Mouse (Mus musculus) lung, postnatal 25 days (tissue): ENCODE measurements at regions not wholly inside any gene's neighbourhood (a gene's known extent, or its start where the extent isn't known, plus 50 kb on each side); places are given as distances from the start of the nearest gene placed in this dataset.

Experiments
- DNase-seq: peaks from one replicate; pipeline ENCODE4 v3.0.0; 2022; ENCODE audit warnings: low spot score

GRCm38 (mm10) chr15:50423082-50423665 lies 3461.5 kb upstream of the Gm7489 start:
- DNase-seq, result no peak

- peak; percentile 0 for DNase-seq
Observed at GRCm38 (mm10) chr15:50449604-50450003, 3435.1 kb upstream of the Gm7489 start.

GRCm38 (mm10) chr15:50472626-50473025 lies 3412.1 kb upstream of the Gm7489 start:
- no peak for DNase-seq

- DNase-seq, result no peak
Observed at GRCm38 (mm10) chr15:50498716-50499115, 3386.0 kb upstream of the Gm7489 start.

- no peak for DNase-seq
Observed at GRCm38 (mm10) chr15:50507999-50508624, 3376.6 kb upstream of the Gm7489 start.

GRCm38 (mm10) chr15:50513036-50513435 lies 3371.7 kb upstream of the Gm7489 start:
- DNase-seq, result no peak

- no peak for DNase-seq
Observed at GRCm38 (mm10) chr15:50524841-50525240, 3359.9 kb upstream of the Gm7489 start.

- DNase-seq, result no peak
Observed at GRCm38 (mm10) chr15:50534490-50534889, 3350.2 kb upstream of the Gm7489 start.

GRCm38 (mm10) chr15:50563611-50564010 lies 3321.1 kb upstream of the Gm7489 start:
- no peak for DNase-seq

GRCm38 (mm10) chr15:50580811-50581210 lies 3303.9 kb upstream of the Gm7489 start:
- DNase-seq, result no peak

- no peak for DNase-seq
Observed at GRCm38 (mm10) chr15:50583951-50584350, 3300.8 kb upstream of the Gm7489 start.

- no peak for DNase-seq
Observed at GRCm38 (mm10) chr15:50585496-50585895, 3299.2 kb upstream of the Gm7489 start.
